Mouse (Mus musculus): ENCODE results near the gene Dennd4c.

Gene Dennd4c

DNA sequence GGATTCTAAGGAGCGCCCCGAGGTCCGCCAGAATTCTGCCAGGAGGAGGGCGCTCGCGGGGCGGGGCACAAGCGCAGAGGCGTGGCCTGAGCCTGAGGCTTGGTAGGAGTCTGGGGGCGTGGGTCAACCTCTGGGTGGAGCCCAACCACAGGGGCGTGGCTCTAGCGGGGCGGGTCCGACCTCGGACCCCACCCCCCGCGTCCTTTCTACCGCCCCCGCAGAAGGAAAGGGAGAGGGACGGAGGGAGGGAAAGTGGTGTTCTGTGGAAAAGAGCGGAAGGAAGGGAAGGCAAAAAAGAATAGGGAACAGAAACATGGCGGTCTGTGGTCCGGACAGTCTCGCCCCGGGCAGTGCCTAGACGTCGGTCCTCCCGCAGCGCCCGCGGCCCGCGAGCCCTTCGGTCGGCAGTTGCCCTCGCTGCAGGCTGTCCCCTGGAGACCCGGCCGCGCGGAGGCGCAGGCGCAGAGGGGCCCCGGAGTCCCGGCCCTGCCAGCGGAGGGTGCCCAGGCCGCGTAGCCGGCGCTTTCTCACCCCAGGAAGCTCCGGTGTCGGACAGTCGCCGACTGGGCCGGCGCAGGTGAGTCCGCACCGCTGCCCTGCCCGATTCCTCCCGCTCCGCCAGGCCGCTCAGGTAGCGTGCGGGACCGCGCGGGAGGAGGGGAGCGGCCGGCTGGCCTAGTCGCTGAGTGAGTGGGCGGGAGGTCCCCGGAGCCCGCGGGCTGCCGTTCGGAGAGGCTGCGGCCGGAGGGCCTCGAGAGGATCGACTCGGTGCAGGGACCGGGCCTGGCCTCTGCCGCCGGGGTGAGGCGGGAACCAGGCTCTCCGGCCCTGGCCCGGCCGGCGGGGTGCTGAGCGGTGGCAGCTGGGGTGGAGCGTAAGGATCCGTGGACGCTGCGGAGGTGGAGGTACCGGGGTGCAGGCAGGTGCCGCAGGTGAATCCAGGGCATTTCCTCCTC is at the start of gene Dennd4c:
Gene Dennd4c (plus strand): TSS at position 220 of the 956 bp plus-strand sequence.
- DNase-seq (ENCODE audit: low read depth): peak; percentile 91

DNA sequence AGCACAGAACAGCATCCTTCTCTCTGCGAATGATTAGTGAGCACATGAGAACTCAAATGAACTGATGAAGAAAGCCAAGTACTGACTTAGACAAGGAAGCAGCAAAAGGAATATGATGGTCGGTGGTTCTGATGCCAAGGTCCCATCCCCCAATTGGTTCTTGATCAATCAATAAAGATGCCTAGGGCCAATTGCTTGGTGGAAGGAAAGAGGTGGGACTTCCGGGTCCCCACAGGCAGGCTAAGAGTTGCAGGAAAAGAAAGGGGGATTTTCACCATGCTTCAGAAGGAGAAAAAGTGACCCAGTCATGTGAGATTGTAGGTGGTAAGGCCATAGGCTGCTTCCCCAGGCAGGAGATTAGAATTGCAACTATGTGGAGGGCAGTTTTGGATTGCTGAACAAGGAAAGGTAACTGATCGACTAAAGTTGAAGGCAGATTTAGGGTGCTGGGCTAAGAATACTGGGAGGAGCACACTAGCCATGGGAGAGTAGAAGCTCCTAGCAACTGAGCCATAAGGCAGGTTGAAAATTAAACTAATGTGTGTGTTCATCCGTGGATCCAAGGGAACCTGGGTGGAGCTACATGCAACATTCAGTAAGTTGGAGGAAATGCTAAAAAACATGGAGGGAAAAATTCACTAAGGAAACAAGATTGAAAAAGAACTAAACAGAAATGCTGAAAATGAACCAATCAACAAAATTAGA is 49.0 kb upstream of the Dennd4c start:
- DNase-seq (ENCODE audit: low read depth): no peak

DNA sequence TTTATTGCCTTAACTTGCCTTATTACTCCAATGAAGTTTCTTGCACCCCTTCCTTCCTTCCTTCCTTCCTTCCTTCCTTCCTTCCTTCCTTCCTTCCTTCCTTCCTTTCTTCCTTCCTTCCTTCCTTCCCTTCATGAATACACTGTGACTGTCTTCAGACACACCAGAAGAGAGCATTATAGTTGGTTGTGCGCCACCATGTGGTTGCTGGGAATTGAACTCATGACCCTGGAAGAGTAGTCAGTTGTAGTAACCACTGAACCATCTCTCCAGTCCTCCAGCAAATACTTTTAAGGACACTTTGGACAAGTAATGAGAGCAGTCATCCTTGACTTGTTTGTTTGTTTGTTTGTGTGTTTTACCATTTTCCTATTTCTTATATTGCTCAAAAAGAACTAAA is 39.6 kb upstream of the Dennd4c start:
- no peak for DNase-seq (ENCODE audit: low read depth)

DNA sequence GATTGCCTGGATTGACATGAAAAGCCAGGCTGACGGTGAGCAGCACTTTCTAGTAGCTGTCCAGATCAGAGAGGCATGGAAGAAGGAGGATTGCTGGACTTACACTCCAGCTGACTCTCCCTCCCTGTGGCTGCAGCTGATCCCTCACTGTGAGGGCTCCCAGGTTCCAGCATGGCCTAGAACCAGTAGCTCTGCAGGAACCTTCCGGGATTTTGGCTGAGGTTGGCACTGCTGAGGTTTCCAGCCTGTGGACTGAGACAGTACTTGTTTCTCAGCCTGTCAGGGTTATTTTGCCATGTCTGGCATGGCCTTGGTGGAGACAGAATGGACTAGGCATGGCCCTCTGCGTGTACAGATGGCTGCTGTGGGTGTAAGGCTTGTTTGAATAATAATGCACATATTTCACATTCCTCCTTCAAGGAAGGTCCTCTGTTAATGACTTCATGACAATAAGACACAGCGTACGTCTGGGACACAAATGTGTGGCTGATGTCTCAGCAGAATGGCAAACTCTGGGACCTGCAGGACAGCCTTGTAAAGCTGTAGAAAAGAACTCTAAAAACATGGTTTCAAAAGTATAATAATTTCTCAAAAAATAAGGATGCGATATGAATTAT is 38.2 kb upstream of the Dennd4c start:
- DNase-seq (ENCODE audit: low read depth): no peak

DNA sequence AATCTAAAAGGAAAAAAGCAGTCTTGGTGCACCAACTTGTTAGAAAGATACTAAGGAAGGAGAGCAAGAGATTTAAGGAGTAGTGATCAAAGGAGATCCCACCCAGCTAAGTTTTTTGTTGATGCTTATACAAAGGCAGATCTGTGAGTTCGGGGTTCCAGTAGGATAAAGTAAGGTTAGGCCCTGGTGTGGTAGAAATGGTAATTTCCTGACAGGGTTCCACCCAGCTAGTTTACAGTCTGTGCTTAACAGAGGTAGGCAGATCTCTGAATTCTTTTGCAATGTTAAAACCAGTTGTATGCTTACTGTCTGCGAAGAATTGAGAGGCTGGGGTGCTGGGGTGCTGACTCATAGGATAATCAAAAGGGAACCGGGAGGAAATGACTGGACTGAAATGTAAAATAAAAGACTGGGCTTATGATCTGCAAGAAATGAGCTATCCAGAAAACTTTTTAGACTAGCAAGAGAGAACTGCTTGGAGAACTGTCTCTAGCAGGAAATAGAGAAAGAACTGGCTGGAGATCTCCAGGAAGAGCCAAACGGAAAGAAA is 37.6 kb upstream of the Dennd4c start:
- no peak for DNase-seq (ENCODE audit: low read depth)

DNA sequence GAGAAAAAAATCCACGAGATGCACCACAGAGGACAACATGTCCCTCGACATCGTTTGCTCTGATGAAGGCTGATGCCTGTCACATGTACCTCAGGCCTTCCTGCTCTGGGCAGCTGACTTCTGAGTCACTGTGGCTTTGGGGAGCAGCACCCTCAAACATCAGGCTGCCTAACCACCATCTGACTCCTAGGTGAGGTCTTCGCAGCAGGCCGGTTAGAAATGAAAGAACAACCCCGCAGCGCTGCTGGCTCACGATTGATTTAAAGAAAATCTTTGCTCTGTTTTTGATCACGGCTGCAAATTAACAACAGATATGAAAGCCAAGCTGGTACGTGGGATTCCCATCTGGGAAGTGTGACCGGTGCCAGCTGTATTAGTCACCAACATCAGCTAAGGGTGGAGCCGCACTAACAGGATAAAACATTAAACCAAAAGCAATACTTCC is 35.6 kb upstream of the Dennd4c start:
- no peak for DNase-seq (ENCODE audit: low read depth)

DNA sequence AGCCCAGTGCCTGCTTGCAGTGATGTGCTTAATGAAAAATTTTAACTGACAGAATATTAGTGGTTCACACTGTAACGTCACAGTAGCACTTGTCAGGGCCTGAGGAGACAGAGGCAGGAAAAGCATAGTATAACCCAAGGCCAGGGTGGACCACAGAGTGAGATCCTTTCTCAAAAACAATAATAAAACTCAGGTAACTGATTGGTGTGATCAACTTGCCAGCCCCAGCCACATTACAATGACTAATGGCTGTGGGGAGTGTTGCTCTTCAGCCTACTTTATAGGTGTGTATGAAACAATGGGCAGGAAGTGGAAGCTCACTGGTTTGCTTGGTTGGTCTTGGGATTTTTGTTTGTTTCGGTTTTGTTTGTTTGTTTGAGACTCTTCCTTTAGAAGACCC is 34.8 kb upstream of the Dennd4c start:
- no peak for DNase-seq (ENCODE audit: low read depth)

DNA sequence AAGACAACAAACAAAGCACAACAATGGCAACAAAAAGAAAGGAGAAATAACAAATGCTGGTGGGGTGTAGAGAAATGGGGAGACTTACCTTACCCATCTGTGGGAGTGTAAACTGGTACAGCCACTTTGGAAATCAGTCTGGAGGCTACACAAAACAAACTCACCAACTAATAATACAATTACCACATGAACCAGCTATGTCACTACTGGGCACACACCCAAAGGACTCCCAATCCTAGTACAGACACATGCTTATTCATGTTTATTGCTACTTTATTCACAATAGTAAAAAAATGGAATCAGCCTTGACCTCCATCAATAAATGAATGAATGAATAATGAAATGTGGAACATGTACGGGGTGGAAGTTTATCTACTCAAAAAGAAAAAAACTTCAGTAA is 33.0 kb upstream of the Dennd4c start:
- no peak for DNase-seq (ENCODE audit: low read depth)

DNA sequence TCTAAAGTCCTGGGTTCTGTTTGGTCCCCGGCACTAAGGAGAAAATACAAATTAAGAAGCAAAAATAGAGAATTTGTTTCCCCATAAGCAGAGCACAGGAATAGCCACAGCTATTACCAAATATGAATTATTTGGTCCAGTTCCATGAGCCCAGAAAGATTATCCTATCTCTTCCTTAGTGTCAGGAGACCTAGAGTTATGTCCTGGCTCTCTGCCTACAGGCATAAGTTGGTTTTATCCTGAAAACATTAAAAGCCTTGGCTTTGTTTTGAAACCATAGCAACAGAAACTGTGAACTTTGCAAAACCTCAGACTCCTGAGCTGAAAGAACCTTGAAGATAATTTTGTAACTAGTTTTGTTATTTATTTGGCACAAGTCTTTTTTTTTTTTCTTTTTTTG is 31.2 kb upstream of the Dennd4c start:
- no peak for DNase-seq (ENCODE audit: low read depth)

DNA sequence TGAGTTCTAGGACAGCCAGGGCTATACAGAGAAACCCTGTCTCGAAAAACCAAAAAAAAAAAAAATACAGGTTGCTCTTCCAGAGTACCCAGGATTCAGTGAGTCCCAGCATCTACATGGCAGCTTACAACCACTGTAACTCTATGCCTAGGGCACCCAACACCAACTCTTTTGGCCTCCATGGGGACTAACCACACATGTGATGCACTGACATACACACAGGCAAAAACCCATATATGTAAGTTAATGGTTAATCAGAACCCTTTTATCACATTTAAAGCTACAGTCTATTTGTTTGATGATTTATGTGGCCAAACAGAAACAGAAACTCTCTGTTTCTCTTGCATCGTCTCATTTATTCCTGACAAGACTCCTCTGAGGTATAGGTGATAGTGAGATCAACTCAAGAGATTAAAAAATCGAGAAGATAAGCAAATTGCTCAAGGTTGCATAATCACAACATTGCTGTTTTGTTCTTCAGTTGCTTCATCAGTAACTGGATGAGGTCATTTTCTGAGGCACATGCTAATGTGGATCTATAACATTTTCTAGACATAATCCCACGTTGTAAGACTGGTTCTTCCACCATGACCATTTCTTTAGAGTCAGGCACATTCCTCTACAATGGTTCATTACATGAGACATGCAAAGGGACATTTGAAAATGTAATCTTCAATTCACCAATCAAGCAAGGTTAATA is 29.3 kb upstream of the Dennd4c start:
- DNase-seq (ENCODE audit: low read depth): no peak

DNA sequence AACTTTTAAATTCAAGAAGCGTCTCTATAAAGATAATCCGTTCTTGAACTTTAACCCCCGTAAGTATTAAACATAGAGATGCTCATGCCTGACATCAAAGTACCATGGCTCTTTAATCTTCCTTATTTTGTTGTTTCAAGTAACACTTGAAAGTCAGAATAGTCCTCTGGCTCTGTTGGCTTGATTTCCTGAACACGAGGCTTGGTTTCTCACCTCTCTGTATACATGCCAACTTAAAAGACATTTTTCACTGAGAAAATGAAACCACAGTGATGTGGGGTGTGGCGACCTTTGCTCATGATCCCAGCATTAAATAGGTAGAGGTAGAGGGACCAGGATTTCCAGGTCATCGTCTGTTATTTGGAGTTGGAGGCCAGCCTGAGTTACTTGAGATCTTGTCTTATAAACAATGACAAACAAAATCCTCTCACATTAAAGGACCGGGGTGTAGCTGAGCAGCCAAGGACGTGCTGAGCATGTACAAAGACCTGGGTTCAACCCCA is 26.4 kb upstream of the Dennd4c start:
- no peak for DNase-seq (ENCODE audit: low read depth)

DNA sequence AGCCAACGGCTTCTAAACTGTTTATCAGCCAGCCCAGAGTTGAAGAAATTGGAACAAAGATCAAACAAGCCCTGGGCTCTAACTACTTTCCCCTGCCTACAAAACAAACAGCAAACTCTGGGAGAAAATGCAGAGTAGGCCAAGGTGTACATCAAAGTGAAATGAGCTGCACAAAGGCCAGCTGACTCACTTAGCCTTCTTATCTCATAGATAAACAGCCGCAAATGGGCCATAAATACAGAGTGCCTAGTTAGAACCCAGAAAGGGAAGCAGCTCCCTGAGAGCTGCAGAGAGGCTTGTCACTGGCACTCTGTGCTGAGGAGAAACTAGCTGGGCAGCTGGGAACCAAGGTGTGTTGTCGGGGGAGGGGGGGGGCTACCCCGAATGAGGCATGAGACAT is 23.2 kb upstream of the Dennd4c start:
- no peak for DNase-seq (ENCODE audit: low read depth)

DNA sequence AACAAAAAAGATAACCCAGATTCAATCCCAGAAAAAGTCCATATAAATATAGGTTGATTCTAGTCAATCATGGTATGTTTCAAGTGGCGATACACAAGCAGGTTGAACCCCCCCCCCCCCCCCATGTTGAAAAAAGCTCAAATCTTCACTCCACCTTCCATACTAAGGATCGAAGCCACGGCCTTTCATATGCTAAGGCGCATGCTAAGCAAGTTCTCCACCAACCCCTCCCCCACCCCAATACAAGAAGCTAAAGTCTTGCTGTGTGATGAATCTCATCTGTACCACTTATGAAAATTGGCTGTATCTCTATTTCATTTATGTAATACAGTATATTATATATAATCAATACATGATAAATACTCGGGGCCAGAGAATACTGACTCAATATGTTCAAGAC is 22.2 kb upstream of the Dennd4c start:
- no peak for DNase-seq (ENCODE audit: low read depth)

DNA sequence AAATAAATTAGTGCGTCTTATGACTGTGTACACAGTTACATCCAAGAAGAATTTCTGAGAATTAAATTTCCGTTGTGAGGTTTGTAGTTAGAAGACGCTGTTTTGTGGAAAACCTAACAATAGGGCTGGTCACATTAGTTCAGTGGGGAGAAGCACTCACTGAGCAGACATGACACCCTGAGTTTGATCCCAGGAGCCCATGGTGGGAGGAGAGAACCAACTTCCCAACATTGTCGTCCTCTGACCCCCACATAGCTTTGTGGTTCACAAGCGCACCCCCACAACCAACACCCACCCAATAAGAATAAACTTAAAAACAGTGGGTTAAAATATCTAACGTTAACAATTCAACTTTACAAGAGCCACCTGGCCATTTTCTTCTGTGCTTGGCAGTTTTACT is 18.5 kb upstream of the Dennd4c start:
- DNase-seq (ENCODE audit: low read depth): no peak

DNA sequence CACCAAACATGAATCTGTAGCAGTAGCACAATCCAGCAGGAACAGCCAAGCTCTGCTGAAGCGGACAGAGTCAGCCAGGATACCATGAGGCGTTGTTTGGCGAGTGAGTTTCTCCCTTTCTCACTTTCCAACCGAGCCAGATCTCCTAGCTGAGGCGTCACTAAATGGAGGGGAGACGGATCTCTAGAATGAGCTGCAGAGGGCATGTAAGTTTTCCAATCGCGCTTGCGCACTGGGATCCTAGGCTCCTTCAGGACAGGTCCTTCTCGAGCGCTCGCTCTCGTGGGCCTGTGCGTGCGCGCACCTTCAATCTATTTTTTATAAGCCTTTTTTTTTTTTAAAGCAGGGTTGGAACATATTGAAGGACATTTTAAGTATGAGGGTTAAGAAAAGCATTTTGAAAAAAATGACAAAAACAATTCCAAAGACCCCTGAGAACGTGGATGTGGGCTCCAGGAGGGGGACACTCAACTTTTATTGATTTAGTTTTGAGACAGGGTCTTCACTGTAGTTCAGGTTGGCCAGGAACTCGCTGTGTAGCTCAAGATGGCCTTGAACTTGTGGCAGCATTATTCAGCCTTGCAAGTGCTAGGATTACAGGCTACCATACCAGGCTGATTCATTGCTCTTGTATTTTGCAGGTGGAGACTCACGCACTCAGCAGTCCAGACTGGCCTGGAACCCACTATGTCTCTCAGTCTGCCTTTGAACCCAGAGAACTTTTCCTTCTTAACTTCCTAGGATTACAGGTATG is 14.1 kb upstream of the Dennd4c start:
- DNase-seq (ENCODE audit: low read depth): no peak

DNA sequence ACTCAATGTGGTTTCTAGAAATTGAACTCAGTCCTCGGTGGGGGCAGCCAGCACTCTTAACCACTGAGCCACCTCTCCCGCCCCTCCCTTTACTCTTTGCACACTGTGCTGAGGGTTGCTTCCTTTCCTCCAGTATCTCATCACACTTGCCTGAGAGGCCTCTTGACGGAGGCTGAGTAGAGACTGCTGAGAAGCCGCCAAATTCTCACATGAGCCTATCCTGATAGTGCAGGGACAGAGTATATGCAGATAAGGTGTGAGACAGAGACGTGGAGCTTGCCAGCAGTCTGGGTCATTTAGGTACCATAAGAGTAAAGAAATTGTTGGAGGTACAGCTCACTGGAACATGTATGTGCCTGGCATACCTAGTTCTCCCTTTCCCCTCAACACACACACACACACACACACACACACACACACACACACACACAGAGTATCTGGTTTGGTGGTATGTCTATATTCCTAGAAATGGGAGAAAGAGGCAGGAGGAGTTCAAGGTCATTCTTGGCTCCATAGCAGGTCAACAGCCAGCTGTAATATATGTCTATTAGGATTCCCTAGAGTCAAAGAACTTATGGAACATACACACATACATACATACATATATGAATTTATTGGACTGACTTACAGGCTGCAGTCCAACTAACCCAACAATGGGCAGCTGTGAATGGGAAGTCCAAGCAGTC is 8.9 kb upstream of the Dennd4c start:
- peak; percentile 54 for DNase-seq (ENCODE audit: low read depth)

DNA sequence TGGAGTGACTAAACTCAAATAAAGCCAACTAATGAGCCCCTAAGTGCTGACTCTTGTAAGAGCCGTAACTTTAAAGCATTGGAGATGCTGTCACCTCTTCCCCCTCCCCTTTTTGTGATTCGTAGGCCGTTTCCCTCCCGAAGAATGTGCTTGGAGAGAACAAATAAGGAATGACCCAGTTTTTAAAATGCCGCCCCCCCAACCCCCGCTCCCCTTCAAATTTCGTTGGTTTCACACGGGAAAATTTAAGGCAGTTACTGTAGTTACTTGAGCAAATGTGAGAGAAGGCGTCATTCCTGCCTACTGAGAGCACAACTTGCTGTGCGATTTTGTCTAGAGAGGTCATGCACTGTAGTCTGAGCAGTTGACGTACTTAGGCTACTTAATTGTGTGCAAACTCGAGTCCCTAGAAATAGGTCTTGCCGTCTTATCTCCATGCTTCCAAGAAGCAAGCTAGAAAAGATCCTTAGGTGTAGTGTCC is 1.0 kb downstream of the Dennd4c start:
- DNase-seq (ENCODE audit: low read depth): peak; percentile 56

DNA sequence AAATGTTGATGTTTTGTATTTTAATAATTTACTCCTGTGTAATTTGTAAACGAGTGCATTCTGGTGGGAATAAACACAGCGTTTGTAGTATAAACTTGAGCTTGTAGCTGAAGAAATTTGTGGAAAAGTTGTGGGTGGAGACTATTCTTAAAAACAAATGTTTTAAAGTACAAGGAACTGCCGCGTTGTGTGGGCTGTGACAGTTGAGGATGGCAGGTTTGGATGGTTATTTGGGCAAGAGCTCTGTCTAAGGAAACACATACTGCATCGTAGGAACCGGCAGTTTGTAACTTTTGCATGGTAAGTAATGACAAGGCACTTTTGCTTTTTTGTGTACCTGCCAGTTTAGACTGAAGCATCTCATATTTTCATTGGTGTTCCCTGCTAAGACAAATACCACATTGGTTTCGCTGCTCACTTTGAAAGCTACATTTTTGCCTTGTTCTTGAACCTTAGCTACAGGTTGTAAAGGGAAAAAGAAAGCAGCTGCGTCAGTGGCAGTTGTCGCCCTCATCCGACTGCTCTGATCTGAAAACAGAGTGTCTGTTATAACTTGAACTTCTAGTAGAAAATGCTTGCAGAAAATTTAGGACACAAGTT is 2.1 kb downstream of the Dennd4c start:
- DNase-seq (ENCODE audit: low read depth): no peak

DNA sequence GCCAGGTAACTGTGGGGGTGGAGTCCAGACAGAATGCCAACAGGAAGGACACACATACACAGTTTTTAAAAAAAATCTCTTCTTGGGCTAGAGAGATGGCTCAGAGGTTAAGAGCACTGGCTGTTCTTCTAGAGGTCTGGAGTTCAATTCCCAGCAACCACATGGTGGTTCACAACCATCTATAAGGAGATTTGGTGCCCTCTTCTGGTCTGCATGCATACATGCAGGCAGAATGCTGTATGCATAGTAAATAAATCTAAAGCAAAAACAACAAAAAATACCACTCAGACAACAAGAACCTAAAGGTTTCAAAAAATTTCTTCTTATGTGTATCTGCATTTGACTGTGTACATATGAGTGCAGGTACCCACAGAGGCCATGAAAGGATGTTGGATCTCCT is 16.0 kb downstream of the Dennd4c start:
- no peak for DNase-seq (ENCODE audit: low read depth)

DNA sequence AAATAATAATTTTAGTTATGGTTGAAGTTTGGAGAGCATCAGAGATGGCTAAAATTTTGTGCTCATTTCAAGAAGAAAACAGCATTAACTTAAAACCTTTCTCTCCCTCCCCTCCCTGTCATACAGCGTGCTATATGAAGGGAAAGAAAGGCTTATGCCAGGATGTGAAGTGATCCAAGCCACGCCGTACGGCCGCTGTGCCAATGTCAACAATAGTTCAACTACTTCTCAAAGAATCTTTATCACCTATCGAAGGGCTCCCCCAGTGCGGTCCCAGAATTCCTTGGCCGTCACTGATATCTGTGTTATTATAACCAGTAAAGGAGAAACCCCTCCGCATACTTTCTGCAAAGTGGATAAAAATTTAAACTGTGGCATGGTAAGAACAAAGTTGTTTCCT is 29.2 kb downstream of the Dennd4c start:
- no peak for DNase-seq (ENCODE audit: low read depth)
